Mouse (Mus musculus) R1 (cell line): Measurements from ENCODE around the gene Gm9044.
A peak's percentile ranks its signal among the peaks of the same experiment; 100 is the strongest.
"Not testable (repeated sequence)": the region's sequence is repeated elsewhere in the genome, so short reads cannot be mapped to it uniquely, and the experiment has no call there.

Experiments
- DNase-seq: peaks from one replicate; pipeline ENCODE4 v3.0.0-alpha.2; 2018; ENCODE audit warnings: low read depth, low spot score

The Gm9044 gene

DNA sequence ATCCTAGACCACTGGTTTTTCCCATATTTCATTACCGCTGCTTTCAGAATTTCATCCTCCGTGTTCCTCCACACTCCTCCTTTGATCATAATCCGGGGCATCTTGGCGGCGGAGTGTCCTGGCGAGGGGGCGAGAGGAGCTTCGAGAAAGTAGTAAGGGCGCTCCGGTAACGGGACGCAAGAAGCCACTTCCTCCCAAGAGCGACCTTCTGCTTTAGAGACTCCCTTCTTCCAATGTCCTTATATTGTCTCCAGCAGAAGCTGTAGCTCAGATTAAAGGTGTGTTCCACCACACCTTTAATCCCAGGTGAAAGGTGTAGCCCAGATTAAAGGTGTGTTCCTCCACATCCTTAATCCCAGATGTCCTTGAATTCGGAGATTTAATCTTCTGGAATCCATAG lies at the start of gene Gm9044:
Gm9044 (minus strand) TSS at position 101 of the 400 bp plus-strand sequence.
- DNase-seq, result not testable (repeated sequence)

GRCm38 (mm10) chr10:118370443-118370842 lies 38.2 kb upstream of the Gm9044 start:
- peak; percentile 87 for DNase-seq

- no peak for DNase-seq
Observed at GRCm38 (mm10) chr10:118369518-118369917, 37.3 kb upstream of the Gm9044 start.

DNA sequence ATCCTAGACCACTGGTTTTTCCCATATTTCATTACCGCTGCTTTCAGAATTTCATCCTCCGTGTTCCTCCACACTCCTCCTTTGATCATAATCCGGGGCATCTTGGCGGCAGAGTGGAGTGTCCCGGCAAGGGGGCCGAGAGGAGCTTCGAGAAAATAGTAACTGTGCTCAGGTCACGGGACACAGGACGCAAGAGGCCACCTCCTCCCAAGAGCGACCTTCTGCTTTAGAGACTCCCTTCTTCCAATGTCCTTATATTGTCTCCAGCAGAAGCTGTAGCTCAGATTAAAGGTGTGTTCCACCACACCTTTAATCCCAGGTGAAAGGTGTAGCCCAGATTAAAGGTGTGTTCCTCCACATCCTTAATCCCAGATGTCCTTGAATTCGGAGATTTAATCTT lies 21.8 kb upstream of the Gm9044 start, which contains the start of gene Gm9049:
Gm9049 (minus strand) TSS at position 101 of the 400 bp plus-strand sequence.
- DNase-seq, result not testable (repeated sequence)

GRCm38 (mm10) chr10:118348579-118348978 lies 16.4 kb upstream of the Gm9044 start, which contains the start of gene Gm9048:
TSS of gene Gm9048 (minus strand) at chr10:118348679.
- DNase-seq, result not testable (repeated sequence)

DNA sequence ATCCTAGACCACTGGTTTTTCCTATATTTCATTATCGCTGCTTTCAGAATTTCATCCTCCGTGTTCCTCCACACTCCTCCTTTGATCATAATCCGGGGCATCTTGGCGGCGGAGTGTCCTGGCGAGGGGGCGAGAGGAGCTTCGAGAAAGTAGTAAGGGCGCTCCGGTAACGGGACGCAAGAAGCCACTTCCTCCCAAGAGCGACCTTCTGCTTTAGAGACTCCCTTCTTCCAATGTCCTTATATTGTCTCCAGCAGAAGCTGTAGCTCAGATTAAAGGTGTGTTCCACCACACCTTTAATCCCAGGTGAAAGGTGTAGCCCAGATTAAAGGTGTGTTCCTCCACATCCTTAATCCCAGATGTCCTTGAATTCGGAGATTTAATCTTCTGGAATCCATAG lies 10.9 kb upstream of the Gm9044 start, which contains the start of gene Gm9046:
Gm9046 (minus strand) TSS at position 101 of the 400 bp plus-strand sequence.
- DNase-seq, result not testable (repeated sequence)

GRCm38 (mm10) chr10:118337731-118338130 lies 5.5 kb upstream of the Gm9044 start, which contains the start of gene Gm9045:
TSS of gene Gm9045 (minus strand) at chr10:118337831.
- not testable (repeated sequence) for DNase-seq

- DNase-seq, result not testable (repeated sequence)
Observed at GRCm38 (mm10) chr10:118326869-118327268, 5.3 kb downstream of the Gm9044 start, which contains the start of gene Gm9040. TSS of gene Gm9040 (minus strand) at chr10:118326969.

DNA sequence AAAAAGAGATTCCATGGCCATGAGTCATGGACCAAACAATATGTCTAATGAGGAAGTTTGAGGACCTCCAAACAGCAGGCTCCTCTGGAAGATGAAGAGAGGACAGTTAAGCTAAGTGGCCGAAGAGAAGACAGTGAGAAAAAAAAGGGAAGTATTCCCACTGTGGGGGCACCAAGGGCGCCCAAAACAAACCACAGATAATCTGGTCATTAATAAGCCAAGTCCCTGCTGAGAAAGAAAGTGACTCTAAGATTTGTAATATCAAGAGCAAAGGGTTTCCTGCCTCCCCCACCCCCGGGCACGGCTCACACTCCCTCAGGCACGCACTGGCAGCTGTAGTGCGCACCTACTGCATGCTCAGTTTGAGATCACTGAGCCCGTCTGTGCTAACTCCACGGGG lies 13.2 kb downstream of the Gm9044 start:
- DNase-seq, result no peak

GRCm38 (mm10) chr10:118302133-118302532 lies 30.1 kb downstream of the Gm9044 start:
- DNase-seq, result not testable (repeated sequence)

DNA sequence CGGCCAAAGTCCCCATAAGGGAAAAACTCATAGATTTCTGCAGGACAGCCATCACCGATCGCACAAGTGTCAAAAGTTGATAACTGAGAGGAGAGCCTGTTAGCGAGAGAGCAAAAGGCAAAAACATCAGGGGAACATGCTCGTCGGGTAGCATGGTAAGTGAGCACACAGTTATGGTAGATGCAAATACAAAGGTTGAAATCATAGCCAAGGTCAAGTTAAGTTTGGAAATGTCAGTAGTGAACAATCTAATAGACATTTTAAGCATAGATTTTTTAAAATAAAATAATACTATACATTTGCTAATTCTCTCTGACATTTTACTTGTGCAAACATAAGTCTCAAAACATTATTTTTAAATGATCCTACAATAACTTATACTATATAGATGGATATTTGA lies 37.3 kb downstream of the Gm9044 start, which contains the start of gene Iltifb:
Iltifb (minus strand) TSS at position 101 of the 400 bp plus-strand sequence.
- DNase-seq, result no peak

- DNase-seq, result not testable (repeated sequence)
Observed at GRCm38 (mm10) chr10:118283016-118283415, 49.2 kb downstream of the Gm9044 start.

- DNase-seq, result not testable (repeated sequence)
Observed at GRCm38 (mm10) chr10:118282565-118282964, 49.6 kb downstream of the Gm9044 start.
